Mouse (Mus musculus) layer of hippocampus, adult 8-10 months (tissue): ENCODE measurements at regions not wholly inside any gene's neighbourhood (a gene's known extent, or its start where the extent isn't known, plus 50 kb on each side); places are given as distances from the start of the nearest gene placed in this dataset.
"Not testable (repeated sequence)": the region's sequence is repeated elsewhere in the genome, so short reads cannot be mapped to it uniquely, and the experiment has no call there.

Experiments
- DNase-seq, 2 experiments: peaks; one replicate each; pipeline ENCODE4 v3.0.0; 2022; ENCODE audit warnings: low spot score in 2 of 2

- DNase-seq = peak in 1 of 2 experiments; percentile 9
Measured at GRCm38 (mm10) chr1:124517543-124518171, 472.3 kb upstream of the Dpp10 start.

GRCm38 (mm10) chr1:124510492-124510891 is 465.1 kb upstream of the Dpp10 start:
- no peak for DNase-seq

- no peak for DNase-seq
Measured at GRCm38 (mm10) chr1:124488456-124488855, 443.1 kb upstream of the Dpp10 start.

GRCm38 (mm10) chr1:124487965-124488364 is 442.6 kb upstream of the Dpp10 start:
- DNase-seq = no peak

GRCm38 (mm10) chr1:124450128-124450527 is 404.8 kb upstream of the Dpp10 start:
- no peak for DNase-seq

GRCm38 (mm10) chr1:124439526-124439925 is 394.2 kb upstream of the Dpp10 start:
- no peak for DNase-seq

DNA sequence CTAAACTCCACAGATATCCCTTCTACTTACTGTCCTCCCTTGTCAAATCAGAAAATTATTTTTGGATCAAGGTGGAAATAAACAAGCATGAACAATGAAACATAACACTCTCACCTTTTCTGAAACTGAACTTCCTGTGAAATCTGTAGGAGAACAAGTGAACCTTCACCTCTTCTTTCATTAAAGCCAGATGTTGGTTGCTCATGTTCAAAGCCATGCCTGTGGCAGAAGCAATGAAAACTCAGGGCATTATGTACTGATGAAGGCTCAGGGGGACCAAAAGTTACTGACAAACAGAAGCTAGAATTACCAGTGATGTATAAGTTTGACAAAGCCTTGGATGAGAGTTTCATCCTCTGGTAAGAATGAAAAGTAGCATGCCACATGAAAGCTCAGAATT is 390.5 kb upstream of the Dpp10 start:
- DNase-seq = no peak

- no peak for DNase-seq
Measured at GRCm38 (mm10) chr1:124429583-124429982, 384.2 kb upstream of the Dpp10 start.

DNA sequence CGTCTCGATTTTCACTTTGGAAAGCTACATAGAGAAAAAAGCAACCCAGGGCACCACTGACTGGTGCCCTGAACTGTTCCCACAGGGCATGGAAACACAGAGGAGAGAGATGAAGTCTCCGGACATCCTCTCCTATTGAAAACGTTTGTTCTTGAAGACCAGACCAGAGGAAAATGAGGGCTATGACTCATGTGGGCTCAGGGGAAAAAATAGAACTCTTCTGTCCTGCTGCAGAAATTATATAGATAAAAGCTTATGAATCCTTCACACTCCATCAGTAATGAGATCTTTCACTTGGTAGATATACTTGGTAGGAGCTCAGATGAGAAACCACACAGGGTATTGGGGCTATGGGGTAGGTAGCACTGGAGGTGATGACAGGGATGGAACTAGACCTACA is 371.4 kb upstream of the Dpp10 start:
- DNase-seq = no peak

DNA sequence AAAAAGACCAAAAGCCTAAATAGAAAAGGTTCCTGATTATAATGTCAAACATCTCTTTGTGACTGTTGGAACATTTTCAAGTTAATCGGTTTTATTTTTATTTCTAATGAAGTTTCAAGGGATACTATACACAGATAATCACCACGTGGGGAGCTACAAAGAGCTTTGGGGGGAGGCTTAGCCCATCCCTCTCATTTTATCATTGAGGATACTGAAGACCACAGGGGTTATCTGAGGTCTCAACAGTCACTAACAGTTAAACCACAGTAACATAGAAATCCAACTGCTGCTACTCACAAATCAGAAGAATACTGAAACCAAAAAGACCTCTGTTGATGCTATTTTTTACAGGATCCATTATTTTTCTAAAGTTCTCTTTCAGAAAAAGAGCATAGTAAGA is 364.9 kb upstream of the Dpp10 start:
- DNase-seq = no peak

GRCm38 (mm10) chr1:124409781-124410180 is 364.4 kb upstream of the Dpp10 start:
- no peak for DNase-seq

- DNase-seq = no peak
Measured at GRCm38 (mm10) chr1:124369604-124370003, 324.2 kb upstream of the Dpp10 start.

GRCm38 (mm10) chr1:124348491-124348890 is 303.1 kb upstream of the Dpp10 start:
- DNase-seq = not testable (repeated sequence)

- DNase-seq = no peak
Measured at GRCm38 (mm10) chr1:124339444-124339843, 294.1 kb upstream of the Dpp10 start.

DNA sequence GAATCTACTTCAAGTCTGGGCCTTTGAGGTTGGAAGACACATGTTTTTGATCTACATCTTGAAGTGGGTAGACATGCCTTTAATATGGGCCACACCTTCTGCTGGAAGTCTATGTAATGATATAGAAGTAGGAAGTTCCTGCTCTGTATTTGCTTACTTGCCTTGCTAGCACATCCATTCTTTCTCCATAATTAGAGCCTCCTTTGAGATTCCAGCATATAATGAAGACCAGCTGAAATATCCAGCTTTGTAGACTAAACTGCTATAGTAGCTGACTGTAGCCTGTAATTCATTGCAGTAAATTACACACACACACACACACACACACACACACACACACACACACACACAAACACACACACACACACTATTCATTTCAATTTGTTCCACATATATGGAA is 293.3 kb upstream of the Dpp10 start:
- no peak for DNase-seq

DNA sequence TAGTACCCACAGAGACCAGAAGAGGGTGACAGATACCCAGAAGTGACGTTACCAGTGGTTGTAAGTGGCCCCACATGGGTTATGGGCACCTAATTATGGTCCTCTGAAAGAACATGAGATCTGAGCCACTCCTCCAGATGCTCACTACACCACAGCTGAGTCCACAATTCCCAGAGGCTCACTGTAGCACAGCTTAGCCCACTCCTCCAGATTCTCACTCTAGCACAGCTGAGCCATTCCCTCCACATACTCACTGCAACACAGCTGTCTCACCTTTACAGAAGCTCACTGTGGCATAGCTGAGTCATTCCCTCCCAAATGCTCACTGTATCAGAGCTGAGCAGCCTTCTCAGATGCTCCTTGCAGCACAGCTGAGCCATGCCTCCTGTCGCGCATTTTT is 286.9 kb upstream of the Dpp10 start:
- no peak for DNase-seq
